8 mouse cellular contexts compared by ENCODE assay signal in the genomic region with DNA sequence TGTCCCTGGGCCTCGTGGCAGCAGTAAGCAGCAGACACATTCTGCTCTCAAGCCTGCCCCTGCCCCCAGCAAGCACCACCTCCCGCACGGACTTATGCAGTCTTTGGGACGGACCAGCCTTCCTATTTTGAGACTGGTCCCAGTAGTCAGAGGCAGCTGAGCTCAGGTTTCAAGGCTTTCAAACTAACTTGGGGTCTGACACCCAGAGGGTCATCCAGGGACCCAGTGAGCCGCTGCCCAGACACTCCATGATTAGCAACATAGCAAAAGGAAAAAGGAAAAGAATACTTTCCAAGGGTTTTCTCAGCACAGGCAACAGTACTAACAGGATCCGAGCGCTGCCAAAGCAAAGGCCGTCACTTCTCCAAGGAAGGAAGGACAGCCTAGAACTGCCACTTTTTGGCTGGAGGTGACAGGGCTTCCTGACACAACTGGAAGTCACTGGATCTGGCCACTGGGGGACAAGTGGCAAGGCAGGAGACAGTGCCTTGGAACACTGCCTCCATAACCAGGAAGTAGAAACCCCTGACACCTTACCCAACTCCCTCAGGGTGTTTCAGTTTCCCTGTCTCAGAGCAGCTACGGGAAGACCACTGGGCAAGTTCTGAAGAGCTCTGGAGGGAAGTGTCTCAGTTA. TPM values are rescaled to one million over a fixed set of nuclear protein-coding genes. Genes with fewer than 3 reads are reported as not detected.
DNase-seq lines count a peak whose midpoint lies in the region; ATAC-seq and TF ChIP-seq lines count a peak whose summit lies in the region.

No protein-coding gene starts in this region.

- peak overlapping the region; percentile 44 for H3K9ac ChIP-seq in CH12.LX (ENCODE audit: insufficient read depth, low read depth)
- peak overlapping the region; percentile 56 for H3K9ac ChIP-seq in heart, postnatal 0 days (replicated peaks; ENCODE audit: low read depth, low read length)
- H3K9ac ChIP-seq in limb, embryonic 11.5 days (ENCODE audit: low read length) = no peak overlapping the region
- H3K9ac ChIP-seq in neural tube, embryonic 15.5 days (replicated peaks) = no peak overlapping the region

- no peak for DNase-seq in CH12.LX (ENCODE audit: extremely low read depth)
- DNase-seq in brain, adult 2 months (ENCODE audit: low read depth, low spot score) = peak; percentile 36
- peak; percentile 51 for DNase-seq in heart, postnatal 0 days (ENCODE audit: low spot score)
- no peak for DNase-seq in limb, embryonic 11.5 days (ENCODE audit: low spot score)
- DNase-seq in left cerebral cortex, postnatal 4 days = no peak
- no peak for DNase-seq in layer of hippocampus, postnatal 36 days
- DNase-seq in spleen, adult 12 weeks (ENCODE audit: low spot score) = no peak

- H3K4me3 ChIP-seq in CH12.LX (replicated peaks in 1 of 3; ENCODE audit: low read depth in 2 of 3, low read length in 2 of 3, poor library complexity in 1 of 3) = no peak overlapping the region
- H3K4me3 ChIP-seq in heart, postnatal 0 days (ENCODE audit: low read depth, low read length) = no peak overlapping the region
- no peak overlapping the region for H3K4me3 ChIP-seq in limb, embryonic 11.5 days (ENCODE audit: low read depth, low read length)
- no peak overlapping the region for H3K4me3 ChIP-seq in neural tube, embryonic 15.5 days (replicated peaks)

- no peaks in the 10 kb centered on the region for H3K79me2 ChIP-seq in CH12.LX (replicated peaks; ENCODE audit: control insufficient read depth, extremely low read depth, insufficient read depth, poor library complexity, severe bottlenecking)

- no peaks in the 10 kb centered on the region for H3K36me3 ChIP-seq in CH12.LX (replicated peaks in 1 of 2; ENCODE audit: control insufficient read depth in 1 of 2, insufficient read depth in 1 of 2, low read length in 1 of 2)
- H3K36me3 ChIP-seq in heart, postnatal 0 days (replicated peaks; ENCODE audit: control insufficient read depth, insufficient read depth, low read length) = peaks cover 3% of the 10 kb centered on the region; the same call in 1 of the 2 replicates
- H3K36me3 ChIP-seq in limb, embryonic 11.5 days (ENCODE audit: control insufficient read depth, insufficient read depth, low read length) = 0 out of 2 replicates have a peak, but pooled peaks cover 2% of the 10 kb centered on the region
- H3K36me3 ChIP-seq in neural tube, embryonic 15.5 days = no peaks in the 10 kb centered on the region

- WGBS in heart, postnatal 0 days = 16% methylated on average over 9 of the region's 9 CpGs
- 37% methylated on average over 9 of the region's 9 CpGs for WGBS in limb, embryonic 11.5 days
- WGBS in neural tube, embryonic 15.5 days = 49% methylated on average over 9 of the region's 9 CpGs

- peak overlapping the region; percentile 78 for H3K27ac ChIP-seq in CH12.LX (ENCODE audit: insufficient read depth, low read depth)
- peak overlapping the region; percentile 99 for H3K27ac ChIP-seq in heart, postnatal 0 days (ENCODE audit: low read depth)
- H3K27ac ChIP-seq in limb, embryonic 11.5 days (replicated peaks; ENCODE audit: low read depth, low read length) = peak overlapping the region; percentile 43; the same call in 1 of the 2 replicates
- peak overlapping the region; percentile 70 for H3K27ac ChIP-seq in neural tube, embryonic 15.5 days (replicated peaks)

- no peak for TF ChIP-seq RAD21 in CH12.LX (IDR thresholded peaks at IDR 0.05; ENCODE audit: low read depth, low read length)

- peak; percentile 52 for TF ChIP-seq EP300 in CH12.LX (IDR thresholded peaks at IDR 0.05; ENCODE audit: low read length)
- no peak for TF ChIP-seq EP300 in heart, postnatal 0 days (IDR thresholded peaks at IDR 0.05; ENCODE audit: low read depth)

- dilution Hi-C loops in CH12.LX (cut with MboI; ENCODE audit: extremely low pct_ligation_motif_present, extremely low pct_unique_long_range_greater_than_20kb, low sequenced_read_pairs) = no loop called here

- in situ Hi-C loops in CH12.LX (cut with MboI; ENCODE audit: low pct_ligation_motif_present, low pct_unique_long_range_greater_than_20kb, low sequenced_read_pairs) = loop anchor here (5.0 kb wide), 1 partner anchor 53 kb away; no protein-coding TSS in a partner anchor

- ATAC-seq in heart, postnatal 0 days (ENCODE audit: insufficient read depth, low read depth) = peak; percentile 9; the same call in 1 of the 2 replicates
- no peak for ATAC-seq in limb, embryonic 11.5 days (ENCODE audit: insufficient number of reproducible peaks, low FRiP score, low TSS enrichment, low read depth)
- ATAC-seq in neural tube, embryonic 15.5 days (ENCODE audit: low FRiP score) = no peak

- no peak for TF ChIP-seq CTCF in CH12.LX (conservative IDR thresholded peaks at IDR 0.05 in 1 of 2, IDR thresholded peaks at IDR 0.05 in 1 of 2; ENCODE audit: low read depth in 2 of 2, low read length in 2 of 2)
- TF ChIP-seq CTCF in heart, postnatal 0 days (IDR thresholded peaks at IDR 0.05; ENCODE audit: low read depth) = no peak

- intact Hi-C loops in left cerebral cortex, postnatal 4 days (cut with DNase I) = no loop called here

- H3K4me1 ChIP-seq in CH12.LX (ENCODE audit: control insufficient read depth in 1 of 2, insufficient read depth in 2 of 2) = peaks cover 36 to 69% of the 10 kb centered on the region in 2 experiments
- H3K4me1 ChIP-seq in heart, postnatal 0 days (ENCODE audit: control insufficient read depth, insufficient read depth) = peaks cover 75% of the 10 kb centered on the region
- peaks cover 38% of the 10 kb centered on the region for H3K4me1 ChIP-seq in limb, embryonic 11.5 days (ENCODE audit: control insufficient read depth, insufficient read depth, low read length)
- peaks cover 46% of the 10 kb centered on the region for H3K4me1 ChIP-seq in neural tube, embryonic 15.5 days

- peak overlapping the region; percentile 89 for H3K4me2 ChIP-seq in CH12.LX (ENCODE audit: insufficient read depth, low read depth, poor library complexity, severe bottlenecking)
- no peak overlapping the region for H3K4me2 ChIP-seq in heart, postnatal 0 days (ENCODE audit: low read depth, low read length)
- H3K4me2 ChIP-seq in limb, embryonic 11.5 days (ENCODE audit: low read depth, severe bottlenecking) = no peak overlapping the region
- H3K4me2 ChIP-seq in neural tube, embryonic 15.5 days = no peak overlapping the region

- H3K27me3 ChIP-seq in CH12.LX (replicated peaks) = no peaks in the 10 kb centered on the region
- no peaks in the 10 kb centered on the region for H3K27me3 ChIP-seq in heart, postnatal 0 days (ENCODE audit: control insufficient read depth, insufficient read depth, low read length)
- H3K27me3 ChIP-seq in limb, embryonic 11.5 days (ENCODE audit: control insufficient read depth, insufficient read depth, low read length) = no peaks in the 10 kb centered on the region
- H3K27me3 ChIP-seq in neural tube, embryonic 15.5 days (replicated peaks) = no peaks in the 10 kb centered on the region

- TF ChIP-seq POLR2A in CH12.LX (IDR thresholded peaks at IDR 0.05; ENCODE audit: low read depth, low read length) = no peak; the same call in 1 of the 2 replicates

- peaks cover 2% of the 10 kb centered on the region for H3K9me3 ChIP-seq in CH12.LX (replicated peaks; ENCODE audit: low read length)
- H3K9me3 ChIP-seq in heart, postnatal 0 days (replicated peaks; ENCODE audit: control insufficient read depth, low read length) = no peaks in the 10 kb centered on the region
- H3K9me3 ChIP-seq in limb, embryonic 11.5 days (ENCODE audit: control insufficient read depth, low read length) = no peaks in the 10 kb centered on the region
- H3K9me3 ChIP-seq in neural tube, embryonic 15.5 days (replicated peaks) = no peaks in the 10 kb centered on the region

TF ChIP-seq in CH12.LX, 34 proteins besides CTCF, POLR2A, EP300 and RAD21 (continues in another document):
- TF ChIP-seq E2F4 (IDR thresholded peaks at IDR 0.05; ENCODE audit: insufficient replicate concordance, low read depth, low read length) (no peak), SMC3 (IDR thresholded peaks at IDR 0.05; ENCODE audit: low read depth, low read length) (no peak), ELF1 (IDR thresholded peaks at IDR 0.05; ENCODE audit: low read depth, low read length) (peak; percentile 82), ZKSCAN1 (IDR thresholded peaks at IDR 0.05; ENCODE audit: borderline replicate concordance, low read depth, low read length) (no peak), UBTF (IDR thresholded peaks at IDR 0.05; ENCODE audit: low read depth, low read length) (no peak), PAX5 (IDR thresholded peaks at IDR 0.05; ENCODE audit: low read length) (no peak), POLR2AphosphoS2 (IDR thresholded peaks at IDR 0.05; ENCODE audit: low read depth, low read length) (no peak), JUND (conservative IDR thresholded peaks at IDR 0.05; ENCODE audit: low read depth, low read length) (no peak), MXI1 (IDR thresholded peaks at IDR 0.05; ENCODE audit: low read depth, low read length) (no peak), NELFE (IDR thresholded peaks at IDR 0.05; ENCODE audit: low read depth, low read length) (no peak), SIN3A (IDR thresholded peaks at IDR 0.05; ENCODE audit: low read length) (no peak), BHLHE40 (IDR thresholded peaks at IDR 0.05; ENCODE audit: low read depth, low read length) (no peak), KAT2A (IDR thresholded peaks at IDR 0.05; ENCODE audit: insufficient replicate concordance, low read length) (no peak)

RNA-seq across cellular contexts. Expression of a gene that starts 9.5 kb away (rescaled TPM):
- total RNA-seq in CH12.LX (2012; rRNA removed) = 3.4 and 5.6 TPM in 2 replicates
- total RNA-seq in CH12.LX (2014; rRNA removed) = 2.6 and 2.8 TPM in 2 replicates
- 1.1 and 1.4 TPM in 2 replicates for polyA plus RNA-seq in CH12.LX (2012; ENCODE audit: insufficient read length, low read depth)
- 12.7 and 14.5 TPM in 2 replicates for total RNA-seq in heart, postnatal 0 days (2014; rRNA removed; ENCODE audit: low replicate concordance)
- polyA plus RNA-seq in heart, postnatal 0 days (2015; fragmentation: Nextera tagmentation; extraction: Ambion mirVana) = 1.5 and 1.6 TPM in 2 replicates
- polyA plus RNA-seq in limb, embryonic 11.5 days (2014; fragmentation: Nextera tagmentation; extraction: Ambion mirVana) = 3.8 and 7.5 TPM in 2 replicates
- 2.0 and 3.6 TPM in 2 replicates for polyA plus RNA-seq in neural tube, embryonic 15.5 days (2015; fragmentation: Nextera tagmentation; extraction: Ambion mirVana)
- 1 to 10 TPM; 5.7 to 6.0 TPM for total RNA-seq in left cerebral cortex, postnatal 4 days (2021)
- total RNA-seq in layer of hippocampus, postnatal 36 days (2021) = 1 to 10 TPM; 1.9 to 3.8 TPM

RNA-seq across cellular contexts. Expression of a gene that starts 58.0 kb away (rescaled TPM):
- total RNA-seq in CH12.LX (2012; rRNA removed) (91.5 and 98.3 TPM in 2 replicates), CH12.LX (2014; rRNA removed) (113 and 118 TPM in 2 replicates)
- polyA plus RNA-seq in CH12.LX (2012; ENCODE audit: insufficient read length, low read depth) = 99.3 and 113 TPM in 2 replicates
- 37.7 and 46.9 TPM in 2 replicates for total RNA-seq in heart, postnatal 0 days (2014; rRNA removed; ENCODE audit: low replicate concordance)
- polyA plus RNA-seq in heart, postnatal 0 days (2015; fragmentation: Nextera tagmentation; extraction: Ambion mirVana) = 14.8 and 16.2 TPM in 2 replicates
- polyA plus RNA-seq in limb, embryonic 11.5 days (2014; fragmentation: Nextera tagmentation; extraction: Ambion mirVana) = 145 and 155 TPM in 2 replicates
- polyA plus RNA-seq in neural tube, embryonic 15.5 days (2015; fragmentation: Nextera tagmentation; extraction: Ambion mirVana) = 7.0 and 26.4 TPM in 2 replicates
- 1 to 10 TPM; 5.7 to 5.9 TPM for total RNA-seq in left cerebral cortex, postnatal 4 days (2021)
- total RNA-seq in layer of hippocampus, postnatal 36 days (2021) = 1 to 10 TPM; 1.5 to 3.2 TPM

Comparison
In these comparisons a context has a peak if more than half of its experiments do, and no peak if none do; other contexts are left out.
1. DNase-seq: peak in brain, adult 2 months (single experiment) and heart, postnatal 0 days (single experiment); none in CH12.LX (single experiment), limb, embryonic 11.5 days (single experiment), left cerebral cortex, postnatal 4 days (single experiment), layer of hippocampus, postnatal 36 days (0 of 2) and spleen, adult 12 weeks (single experiment).
2. H3K27ac ChIP-seq: peak in every context shown above with its lines; median percentile 99 in heart, postnatal 0 days; 78 in CH12.LX; 70 in neural tube, embryonic 15.5 days; 43 in limb, embryonic 11.5 days.
3. H3K9ac ChIP-seq: peak in CH12.LX (single experiment) and heart, postnatal 0 days (single experiment); none in limb, embryonic 11.5 days (single experiment) and neural tube, embryonic 15.5 days (single experiment).